Mouse (Mus musculus) thymus, postnatal 10 days (tissue): ENCODE data around the gene Ppm1l.

Experiments
- DNase-seq, 2 experiments: peaks; one replicate each; pipeline ENCODE4 v3.0.0; 2021; ENCODE audit warnings: low spot score in 2 of 2

The Ppm1l gene

GRCm38 (mm10) chr3:69597211-69597610, 280.6 kb downstream of the Ppm1l start:
- no peak for DNase-seq

GRCm38 (mm10) chr3:69597816-69598215, 281.2 kb downstream of the Ppm1l start:
- DNase-seq = no peak

DNA sequence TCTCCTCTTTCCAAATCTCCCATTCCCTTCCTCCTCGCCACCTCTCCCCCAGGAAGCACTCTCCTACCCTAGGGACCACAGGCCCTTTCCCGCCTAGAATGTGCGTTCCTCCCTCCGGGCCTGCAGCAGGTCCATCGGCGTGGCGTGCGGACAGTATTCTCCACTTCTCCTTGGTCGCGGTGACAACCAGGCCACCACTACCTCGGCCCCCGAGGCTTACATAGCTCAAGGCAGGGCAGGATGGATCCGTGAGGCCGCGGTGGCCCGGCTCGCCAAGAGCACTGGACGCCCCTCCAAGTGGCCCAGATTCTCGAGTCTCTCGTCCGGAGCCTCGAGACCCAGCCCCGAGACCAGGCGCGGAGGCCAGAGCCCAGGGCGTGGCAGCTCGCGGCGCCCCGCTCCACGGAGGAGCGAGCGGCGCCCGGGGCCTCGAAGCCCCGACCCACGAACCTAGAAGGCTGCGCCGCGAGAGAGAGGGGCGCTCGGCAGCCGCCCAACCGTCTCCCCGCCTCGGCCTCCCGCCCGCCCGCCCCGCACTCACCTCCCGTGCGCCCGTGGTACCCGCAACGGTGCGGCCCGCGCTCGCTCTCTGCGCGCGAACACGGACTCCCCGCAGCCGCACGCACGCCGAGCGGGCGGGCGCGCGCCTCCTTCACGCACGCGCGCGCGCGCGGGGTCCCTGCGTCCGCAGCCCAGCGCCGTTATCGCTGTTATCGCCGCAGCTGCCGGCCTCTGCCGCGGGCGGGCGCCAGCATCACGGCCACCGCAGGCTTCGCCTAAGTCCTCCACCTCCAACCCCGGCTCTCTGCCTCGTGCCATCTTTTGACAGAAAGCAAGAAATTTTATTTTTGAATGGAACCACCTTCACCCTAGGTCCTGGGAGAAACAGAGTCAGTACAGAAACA, 281.9 kb downstream of the Ppm1l start, which contains the start of gene B3galnt1:
TSS of gene B3galnt1 (minus strand) at position 700 of the 905 bp plus-strand sequence.
- no peak for DNase-seq

DNA sequence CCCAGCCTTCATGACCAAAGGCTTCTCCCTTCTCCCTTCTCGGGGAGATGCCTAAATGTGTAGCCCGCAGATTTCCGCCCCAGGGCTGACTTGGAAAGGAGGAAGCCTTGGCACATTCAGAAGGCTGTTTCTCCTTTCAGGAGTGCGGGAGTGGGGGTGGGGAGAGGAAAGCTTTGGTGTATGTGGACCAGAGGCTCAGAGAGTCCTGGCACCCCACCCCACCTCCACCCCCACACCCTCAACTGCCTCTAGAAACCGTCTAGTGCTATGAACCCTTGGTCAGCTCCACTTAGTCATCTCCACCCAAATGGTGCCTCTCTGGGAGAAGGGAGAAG, 282.5 kb downstream of the Ppm1l start:
- no peak for DNase-seq

DNA sequence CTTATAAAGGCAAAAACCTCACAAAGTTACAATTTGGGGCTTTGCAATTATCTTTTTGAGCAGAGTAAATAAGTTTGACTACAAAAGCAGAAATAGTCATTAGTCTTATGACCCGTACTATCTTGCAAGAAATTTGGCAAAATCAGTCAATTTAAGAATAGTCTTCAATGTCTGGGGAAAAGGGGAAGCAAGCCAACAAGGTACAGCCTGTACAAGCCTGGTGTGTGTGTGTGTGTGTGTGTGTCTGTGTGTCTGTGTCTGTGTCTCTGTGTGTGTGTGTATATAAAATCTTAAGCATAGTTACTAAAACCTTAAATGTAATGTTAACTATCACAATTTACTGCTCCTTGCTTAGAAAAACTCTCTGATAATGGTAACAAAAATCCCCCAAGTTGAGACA, 290.3 kb downstream of the Ppm1l start:
- DNase-seq = no peak

GRCm38 (mm10) chr3:69607468-69607867, 290.8 kb downstream of the Ppm1l start:
- DNase-seq = no peak

- no peak for DNase-seq
Observed at GRCm38 (mm10) chr3:69607909-69608308, 291.2 kb downstream of the Ppm1l start.
